Mouse (Mus musculus) MEL (cell line): ENCODE measurements around the gene Baz2a. TPM values are rescaled to one million over a fixed set of nuclear protein-coding genes. Genes with fewer than 3 reads are reported as not detected.

Source experiments
- DNase-seq: peaks from one replicate; pipeline ENCODE4 v3.0.0; 2011; ENCODE audit warnings: low read depth, low spot score
- H3K27ac ChIP-seq: 2 replicates; pipeline ENCODE4 v1.5.1; 2012; ENCODE audit warnings: low read depth, mild to moderate bottlenecking, control low read depth, low read length, moderate library complexity; ENCODE audit not compliant: control insufficient read depth
- H3K27me3 ChIP-seq, 2 experiments: fragments of 150-350 bp in 1 of 2; sonication (generic) in 1 of 2; 2 replicates each; pipeline ENCODE4 v1.6.1; 2012; ENCODE audit warnings: low read length in 2 of 2, mild to moderate bottlenecking in 2 of 2, improper control_type of control experiment in 1 of 2, moderate library complexity in 1 of 2; ENCODE audit not compliant: insufficient read depth in 2 of 2, control insufficient read depth in 1 of 2
- H3K36me3 ChIP-seq, 2 experiments: 2 replicates each; pipeline ENCODE4 v1.6.1; 2012 to 2014; ENCODE audit warnings: low read length in 2 of 2, improper control_type of control experiment in 1 of 2, inconsistent platforms in 1 of 2, mild to moderate bottlenecking in 1 of 2; ENCODE audit not compliant: insufficient read depth in 2 of 2, control insufficient read depth in 1 of 2
- H3K4me1 ChIP-seq, 2 experiments: fragments of 150-350 bp in 1 of 2; sonication (generic) in 1 of 2; 2 replicates each; pipeline ENCODE4 v1.6.1; 2012; ENCODE audit warnings: low read length in 2 of 2, improper control_type of control experiment in 1 of 2, mild to moderate bottlenecking in 1 of 2; ENCODE audit not compliant: insufficient read depth in 2 of 2, control insufficient read depth in 1 of 2
- H3K4me3 ChIP-seq, 2 experiments: fragments of 150-350 bp in 1 of 2; sonication (generic) in 1 of 2; 2 replicates each; pipeline ENCODE4 v1.5.1; 2012; ENCODE audit warnings: low read depth in 2 of 2, low read length in 2 of 2, mild to moderate bottlenecking in 2 of 2, moderate library complexity in 2 of 2, control low read depth in 1 of 2, improper control_type of control experiment in 1 of 2; ENCODE audit not compliant: control insufficient read depth in 1 of 2, insufficient read depth in 1 of 2
- H3K79me2 ChIP-seq: 2 replicates; pipeline ENCODE4 v1.6.1; 2012; ENCODE audit warnings: mild to moderate bottlenecking, low read length, moderate library complexity; ENCODE audit not compliant: control insufficient read depth, poor library complexity, insufficient read depth
- H3K9ac ChIP-seq: 2 replicates; pipeline ENCODE4 v1.6.1; 2012; ENCODE audit warnings: low read depth, mild to moderate bottlenecking, control low read depth, low read length, moderate library complexity; ENCODE audit not compliant: control insufficient read depth, poor library complexity, severe bottlenecking
- H3K9me3 ChIP-seq: fragments of 150-350 bp; sonication (generic); replicated peaks from 2 replicates; pipeline ENCODE4 v1.6.1; 2012; ENCODE audit warnings: mild to moderate bottlenecking, low read length, improper control_type of control experiment, moderate library complexity; ENCODE audit not compliant: insufficient read depth
- BHLHE40 ChIP-seq: IDR thresholded peaks from 2 replicates; pipeline ENCODE4 v1.6.1; 2012; ENCODE audit warnings: low read depth, mild to moderate bottlenecking, inconsistent platforms, low read length, improper control_type of control experiment, borderline replicate concordance
- CHD1 ChIP-seq: IDR thresholded peaks from 2 replicates; pipeline ENCODE4 v1.6.1; 2012; ENCODE audit warnings: low read depth, mild to moderate bottlenecking, inconsistent platforms, low read length, improper control_type of control experiment
- EP300 ChIP-seq, 2 experiments: IDR thresholded peaks; 2 replicates each; pipeline ENCODE4 v1.6.1; 2011; ENCODE audit warnings: improper control_type of control experiment in 2 of 2, low read length in 2 of 2, low read depth in 1 of 2, mild to moderate bottlenecking in 1 of 2
- HCFC1 ChIP-seq: IDR thresholded peaks from 2 replicates; pipeline ENCODE4 v1.6.1; 2012; ENCODE audit warnings: low read depth, mild to moderate bottlenecking, inconsistent platforms, low read length, improper control_type of control experiment, moderate library complexity
- KAT2A ChIP-seq: conservative IDR thresholded peaks from 2 replicates; pipeline ENCODE4 v1.6.1; 2012; ENCODE audit warnings: low read depth, low read length, improper control_type of control experiment, inconsistent platforms
- MEF2A ChIP-seq: IDR thresholded peaks from 2 replicates; pipeline ENCODE4 v1.6.1; 2014; ENCODE audit warnings: low read depth, mild to moderate bottlenecking, inconsistent platforms, low read length, improper control_type of control experiment; ENCODE audit not compliant: poor library complexity, insufficient replicate concordance, severe bottlenecking; ENCODE audit errors: extremely low read depth
- MXI1 ChIP-seq: IDR thresholded peaks from 2 replicates; pipeline ENCODE4 v1.6.1; 2011; ENCODE audit warnings: mild to moderate bottlenecking, low read depth, low read length, improper control_type of control experiment
- MYB ChIP-seq: IDR thresholded peaks from 2 replicates; pipeline ENCODE4 v1.6.1; 2011; ENCODE audit warnings: mild to moderate bottlenecking, low read depth, low read length, improper control_type of control experiment
- MYC ChIP-seq: IDR thresholded peaks from 2 replicates; pipeline ENCODE4 v1.6.1; 2011; ENCODE audit warnings: low read depth, mild to moderate bottlenecking, low read length, improper control_type of control experiment, moderate library complexity
- NRF1 ChIP-seq: IDR thresholded peaks from 2 replicates; pipeline ENCODE4 v1.6.1; 2014; ENCODE audit warnings: low read depth, mild to moderate bottlenecking, inconsistent platforms, low read length, improper control_type of control experiment, moderate library complexity; ENCODE audit not compliant: poor library complexity, insufficient read depth, severe bottlenecking
- POLR2A ChIP-seq, 2 experiments: IDR thresholded peaks; 2 replicates each; pipeline ENCODE4 v1.6.1; 2011 to 2012; ENCODE audit warnings: low read length in 2 of 2, mild to moderate bottlenecking in 2 of 2, control low read depth in 1 of 2, improper control_type of control experiment in 1 of 2, low read depth in 1 of 2, moderate library complexity in 1 of 2; ENCODE audit not compliant: control insufficient read depth in 1 of 2, insufficient read depth in 1 of 2, poor library complexity in 1 of 2
- SIN3A ChIP-seq: IDR thresholded peaks from 2 replicates; pipeline ENCODE4 v1.6.1; 2012; ENCODE audit warnings: low read length, improper control_type of control experiment, inconsistent platforms
- SMC3 ChIP-seq: IDR thresholded peaks from 2 replicates; pipeline ENCODE4 v1.6.1; 2011; ENCODE audit warnings: low read depth, low read length, improper control_type of control experiment
- TCF12 ChIP-seq: IDR thresholded peaks from 2 replicates; pipeline ENCODE4 v1.6.1; 2014; ENCODE audit warnings: low read depth, mild to moderate bottlenecking, inconsistent platforms, low read length, improper control_type of control experiment, moderate library complexity
- USF1 ChIP-seq: IDR thresholded peaks from 2 replicates; pipeline ENCODE4 v1.6.1; 2014; ENCODE audit warnings: low read depth, mild to moderate bottlenecking, inconsistent platforms, low read length, improper control_type of control experiment, moderate library complexity
- polyA plus RNA-seq, 2 experiments: library from polyadenylated mRNA; stranded (reverse) in 1 of 2; unstranded in 1 of 2; fragments of >175 nt in 1 of 2; fragments of >200 nt in 1 of 2; gene quantifications; 2 replicates each; pipeline versions ENCODE4 v1.2.1 to v1.2.4; 2012; ENCODE audit warnings: low replicate concordance in 2 of 2, low read depth in 1 of 2; ENCODE audit not compliant: insufficient read length in 2 of 2, insufficient read depth in 1 of 2, missing spikeins in 1 of 2
- total RNA-seq: library from RNA; depleted of rRNA; stranded (reverse); fragments of 300-350 nt; gene quantifications from 2 replicates; pipeline ENCODE4 v1.2.3, GENCODE M21; 2012

The Baz2a gene
- total and polyA plus RNA-seq, 3 experiments = 5.5 to 46.0 (median 33.8) TPM

- TF ChIP-seq HCFC1 = peak; percentile 85
- peak; percentile 68 for TF ChIP-seq TCF12
These were observed 8.4 kb upstream of the Baz2a start, which contains the start of gene Atp5b (continued) for GRCm38 (mm10) chr10:128082880-128083421.

- Histone ChIP-seq H3K27me3 (no peaks in the 10 kb centered on the region), H3K4me3 (peak overlapping the region; percentile 63 to 89), H3K9ac (peak overlapping the region; percentile 97), H3K27ac (peak overlapping the region; percentile 87), H3K36me3 (peaks cover 35 to 46% of the 10 kb centered on the region in 2 experiments), H3K9me3 (no peaks in the 10 kb centered on the region), H3K4me1 (peaks cover 6 to 27% of the 10 kb centered on the region in 2 experiments), H3K79me2 (peaks cover 36% of the 10 kb centered on the region)
- peak; percentile 40 for DNase-seq
- TF ChIP-seq POLR2A (IDR thresholded peaks at IDR 0.05; ENCODE audit: control insufficient read depth in 1 of 2, insufficient read depth in 1 of 2, low read depth in 1 of 2, low read length in 2 of 2, poor library complexity in 1 of 2) = peak in 1 of 2 experiments; percentile 3; a peak in 1 of 4 replicates
- TF ChIP-seq BHLHE40 = no peak
- TF ChIP-seq MYB = no peak
- TF ChIP-seq USF1 = no peak
- TF ChIP-seq MYC = no peak; the same call in 1 of the 2 replicates
- TF ChIP-seq CHD1 = 0 out of 2 replicates have a peak, but pooled peaks have one; percentile 28
- no peak for TF ChIP-seq NRF1
- TF ChIP-seq KAT2A = no peak
- peak; percentile 36; the same call in 1 of the 2 replicates for TF ChIP-seq SIN3A
- TF ChIP-seq MEF2A = no peak
- peak; percentile 74 for TF ChIP-seq MXI1
- no peak for TF ChIP-seq EP300 (IDR thresholded peaks at IDR 0.05; ENCODE audit: low read depth in 1 of 2, low read length in 2 of 2)
- no peak for TF ChIP-seq SMC3
These were observed 7.7 kb upstream of the Baz2a start for GRCm38 (mm10) chr10:128083688-128084087.

GRCm38 (mm10) chr10:128084160-128084559 is 7.2 kb upstream of the Baz2a start:
- no peaks in the 10 kb centered on the region for H3K27me3 ChIP-seq
- H3K79me2 ChIP-seq = peaks cover 36% of the 10 kb centered on the region
- peak overlapping the region; percentile 87 for H3K27ac ChIP-seq
- peak overlapping the region; percentile 97 for H3K9ac ChIP-seq
- no peak for DNase-seq
- H3K36me3 ChIP-seq = peaks cover 40 to 51% of the 10 kb centered on the region in 2 experiments
- no peaks in the 10 kb centered on the region for H3K9me3 ChIP-seq
- H3K4me1 ChIP-seq = peaks cover 6 to 31% of the 10 kb centered on the region in 2 experiments
- TF ChIP-seq EP300 (IDR thresholded peaks at IDR 0.05; ENCODE audit: low read depth in 1 of 2, low read length in 2 of 2) = no peak
- H3K4me3 ChIP-seq = peak overlapping the region; percentile 63 to 89
